Mouse (Mus musculus) hindbrain, postnatal 0 days (tissue): ENCODE measurements at regions not wholly inside any gene's neighbourhood (a gene's known extent, or its start where the extent isn't known, plus 50 kb on each side); places are given as distances from the start of the nearest gene placed in this dataset.

Experiments
- ATAC-seq: fragments of 200-750 bp; cut with Nextera tagmentation; 2 replicates; pipeline ENCODE4 v1.8.0; 2017; ENCODE audit warnings: mild to moderate bottlenecking, moderate TSS enrichment, moderate library complexity
- DNase-seq: peaks from one replicate; pipeline ENCODE4 v3.0.0-alpha.2; 2015; ENCODE audit warnings: low spot score
- H3K27ac ChIP-seq: fragments of 300-500 bp; sonication (generic); 2 replicates; pipeline ENCODE4 v1.5.1; 2014; ENCODE audit warnings: mild to moderate bottlenecking
- H3K27me3 ChIP-seq: fragments of 300-500 bp; sonication (generic); 2 replicates; pipeline ENCODE4 v1.6.1; 2014; ENCODE audit warnings: low read length, mixed read lengths; ENCODE audit not compliant: insufficient read depth
- H3K36me3 ChIP-seq: fragments of 300-500 bp; sonication (generic); 2 replicates; pipeline ENCODE4 v1.6.1; 2014; ENCODE audit warnings: low read length, mixed read lengths; ENCODE audit not compliant: insufficient read depth
- H3K4me1 ChIP-seq: fragments of 300-500 bp; sonication (generic); 2 replicates; pipeline ENCODE4 v1.6.1; 2014; ENCODE audit warnings: antibody characterized with exemption, low read length, mixed read lengths; ENCODE audit not compliant: insufficient read depth
- H3K4me2 ChIP-seq: fragments of 300-500 bp; sonication (generic); 2 replicates; pipeline ENCODE4 v1.6.1; 2014; ENCODE audit warnings: low read depth, mild to moderate bottlenecking, low read length, moderate library complexity, mixed read lengths
- H3K4me3 ChIP-seq: fragments of 300-500 bp; sonication (generic); 2 replicates; pipeline ENCODE4 v1.5.1; 2014; ENCODE audit warnings: low read length
- H3K9ac ChIP-seq: fragments of 300-500 bp; sonication (generic); replicated peaks from 2 replicates; pipeline ENCODE4 v1.6.1; 2014; ENCODE audit warnings: mild to moderate bottlenecking, low read length, moderate library complexity, mixed read lengths
- H3K9me3 ChIP-seq: fragments of 300-500 bp; sonication (generic); 2 replicates; pipeline ENCODE4 v1.6.1; 2016; ENCODE audit warnings: low read length, mixed read lengths
- CTCF ChIP-seq: IDR thresholded peaks from 2 replicates; pipeline ENCODE4 v1.5.1; 2016; ENCODE audit warnings: antibody characterized with exemption, control low read depth, low read depth
- WGBS: fragments of 180-500 bp; shearing (Covaris S2); extraction: QIAGEN DNeasy Blood & Tissue Kit; methylation state at CpG from one replicate; pipeline ENCODE4 v1.1.7; 2014; 5-methylcytosine and 5-hydroxymethylcytosine counted together

GRCm38 (mm10) chr10:121150668-121151067 is 116.9 kb downstream of the Wif1 start:
- DNase-seq = peak; percentile 19
- Histone ChIP-seq H3K27me3 (no peaks in the 10 kb centered on the region), H3K36me3 (no peaks in the 10 kb centered on the region), H3K4me2 (no peak overlapping the region), H3K9ac (no peak overlapping the region), H3K27ac (no peak overlapping the region), H3K4me3 (no peak overlapping the region), H3K9me3 (no peaks in the 10 kb centered on the region), H3K4me1 (no peaks in the 10 kb centered on the region)
- WGBS = 56% methylated on average over 9 of the region's 9 CpGs
- no peak for ATAC-seq
- no peak for TF ChIP-seq CTCF

DNA sequence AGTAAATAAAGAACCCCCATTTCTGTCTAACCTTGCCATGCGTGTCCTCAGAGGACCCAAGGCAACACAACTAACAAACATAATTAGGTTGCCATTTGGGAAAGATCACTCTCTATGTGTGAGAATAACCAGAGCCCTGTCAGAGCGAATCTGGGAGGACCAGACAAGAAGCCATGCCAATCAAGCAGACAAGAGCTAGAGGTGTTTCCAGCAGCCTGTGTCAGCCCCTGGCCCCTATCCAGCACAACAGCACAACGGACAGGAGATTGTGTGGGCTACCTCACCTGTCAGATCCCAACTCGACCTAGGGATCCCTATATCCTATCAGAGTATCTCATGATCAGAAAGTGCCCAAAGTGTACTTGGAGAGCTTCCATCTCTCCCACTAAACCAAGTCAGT is 119.9 kb downstream of the Wif1 start:
- Histone ChIP-seq H3K36me3 (no peaks in the 10 kb centered on the region), H3K9me3 (no peaks in the 10 kb centered on the region), H3K27me3 (no peaks in the 10 kb centered on the region), H3K27ac (no peak overlapping the region), H3K9ac (no peak overlapping the region), H3K4me3 (no peak overlapping the region), H3K4me2 (no peak overlapping the region), H3K4me1 (no peaks in the 10 kb centered on the region)
- 78% methylated on average over 4 of the region's 4 CpGs for WGBS
- DNase-seq (no peak), ATAC-seq (no peak)
- TF ChIP-seq CTCF = no peak

DNA sequence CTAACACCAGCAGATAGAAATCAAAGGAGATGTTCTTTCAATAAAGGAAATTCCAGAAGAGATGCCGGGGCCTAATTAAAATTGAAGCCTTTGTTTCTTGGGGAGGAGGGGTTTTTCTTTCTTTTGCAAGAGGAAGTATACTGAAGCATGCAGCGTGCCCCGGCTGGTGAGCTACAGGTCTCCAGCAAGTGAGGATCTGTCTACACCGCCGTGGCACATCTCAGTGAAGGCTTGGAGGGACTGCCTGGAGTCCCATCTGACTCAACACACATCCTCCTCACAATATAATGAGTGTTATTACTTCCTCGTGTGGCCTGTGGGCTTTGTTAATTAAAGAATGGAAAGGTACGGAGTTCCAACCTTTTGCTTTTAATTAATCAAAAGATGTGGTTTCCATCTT is 126.7 kb downstream of the Wif1 start:
- WGBS = 36% methylated on average over 7 of the region's 7 CpGs
- Histone ChIP-seq H3K4me2 (no peak overlapping the region), H3K9ac (no peak overlapping the region), H3K4me3 (no peak overlapping the region), H3K36me3 (no peaks in the 10 kb centered on the region), H3K4me1 (peaks cover 4% of the 10 kb centered on the region; the same call in 1 of the 2 replicates), H3K27ac (no peak overlapping the region), H3K9me3 (no peaks in the 10 kb centered on the region), H3K27me3 (no peaks in the 10 kb centered on the region)
- no peak for TF ChIP-seq CTCF
- DNase-seq (no peak), ATAC-seq (no peak)

DNA sequence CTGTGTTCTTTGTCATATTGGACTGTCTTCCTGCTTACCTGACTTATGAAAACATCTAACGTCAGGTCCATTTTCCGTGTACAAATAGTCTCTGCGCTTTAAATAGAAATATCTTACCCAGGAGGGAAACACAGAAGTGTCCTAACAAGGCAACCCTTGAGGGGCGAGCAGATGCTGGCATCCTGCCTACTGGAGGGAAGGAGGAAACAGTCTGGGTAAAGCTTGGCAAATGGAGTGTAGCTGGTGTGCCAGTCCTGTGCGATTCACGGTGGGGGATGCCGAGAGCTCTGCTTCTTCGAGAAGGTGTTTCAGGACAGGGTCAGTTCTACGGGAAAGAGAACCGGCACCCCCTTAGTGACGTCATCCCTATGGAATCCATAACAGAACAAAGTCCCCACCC is 127.4 kb downstream of the Wif1 start:
- H3K9me3 ChIP-seq = no peaks in the 10 kb centered on the region
- no peaks in the 10 kb centered on the region for H3K36me3 ChIP-seq
- no peak overlapping the region for H3K9ac ChIP-seq
- no peak overlapping the region for H3K4me3 ChIP-seq
- peaks cover 4% of the 10 kb centered on the region; the same call in 1 of the 2 replicates for H3K4me1 ChIP-seq
- H3K27me3 ChIP-seq = no peaks in the 10 kb centered on the region
- no peak for TF ChIP-seq CTCF
- DNase-seq (peak; percentile 66), ATAC-seq (no peak)
- no peak overlapping the region for H3K27ac ChIP-seq
- WGBS = 40% methylated on average over 11 of the region's 11 CpGs
- no peak overlapping the region for H3K4me2 ChIP-seq

- no peak for TF ChIP-seq CTCF
- no peak overlapping the region for H3K9ac ChIP-seq
- H3K27ac ChIP-seq = no peak overlapping the region
- no peaks in the 10 kb centered on the region for H3K9me3 ChIP-seq
- WGBS = 91% methylated on average over 9 of the region's 9 CpGs
- DNase-seq = no peak
- H3K36me3 ChIP-seq = no peaks in the 10 kb centered on the region
- ATAC-seq = no peak
- no peak overlapping the region for H3K4me2 ChIP-seq
- no peaks in the 10 kb centered on the region for H3K4me1 ChIP-seq
- H3K4me3 ChIP-seq = no peak overlapping the region
- no peaks in the 10 kb centered on the region for H3K27me3 ChIP-seq
Observed at GRCm38 (mm10) chr10:121174022-121174421, 140.3 kb downstream of the Wif1 start.

- Histone ChIP-seq H3K4me1 (no peaks in the 10 kb centered on the region), H3K4me2 (no peak overlapping the region), H3K27me3 (no peaks in the 10 kb centered on the region), H3K27ac (no peak overlapping the region), H3K36me3 (no peaks in the 10 kb centered on the region), H3K9me3 (0 out of 2 replicates have a peak, but pooled peaks cover 3% of the 10 kb centered on the region), H3K4me3 (no peak overlapping the region), H3K9ac (no peak overlapping the region)
- TF ChIP-seq CTCF = no peak
- ATAC-seq = no peak
- WGBS = 97% methylated on average over 7 of the region's 7 CpGs
- DNase-seq = no peak
Observed at GRCm38 (mm10) chr10:121189139-121189538, 155.4 kb downstream of the Wif1 start.

DNA sequence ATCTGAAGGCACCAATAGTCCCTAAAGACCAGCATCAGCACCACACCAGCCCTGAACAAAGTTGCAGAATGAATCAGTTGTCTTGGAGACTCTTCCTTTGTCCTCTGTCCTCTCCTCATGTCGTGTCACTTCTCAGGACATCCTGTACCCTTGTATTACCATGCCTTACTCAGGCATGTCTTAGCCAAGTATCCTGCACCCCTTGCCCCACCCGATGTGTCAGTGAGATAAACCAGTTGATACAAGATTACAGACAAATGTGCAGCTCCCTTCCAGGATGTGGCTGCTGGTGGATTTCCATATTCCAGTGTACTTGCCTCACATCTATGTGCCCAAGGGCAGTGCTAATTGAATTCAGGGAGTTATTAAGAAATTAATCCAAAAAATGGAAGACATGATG is 151.8 kb downstream of the Tbc1d30 start:
- Histone ChIP-seq H3K4me3 (no peak overlapping the region), H3K27ac (no peak overlapping the region), H3K9ac (no peak overlapping the region), H3K36me3 (no peaks in the 10 kb centered on the region), H3K4me1 (no peaks in the 10 kb centered on the region; the same call in 1 of the 2 replicates), H3K9me3 (no peaks in the 10 kb centered on the region), H3K4me2 (no peak overlapping the region), H3K27me3 (peaks cover 10% of the 10 kb centered on the region; the same call in 1 of the 2 replicates)
- 77% methylated on average over 2 of the region's 2 CpGs for WGBS
- TF ChIP-seq CTCF = no peak
- ATAC-seq = no peak
- DNase-seq = no peak
